Mouse (Mus musculus) E14TG2a.4 (cell line): ENCODE measurements around the gene Btnl9.

ENCODE experiments used
- CTCF ChIP-seq: conservative IDR thresholded peaks from 2 replicates; pipeline ENCODE4 v1.5.1; 2014; ENCODE audit warnings: low read length
- NANOG ChIP-seq: IDR thresholded peaks from 2 replicates; pipeline ENCODE4 v1.6.1; 2014; ENCODE audit warnings: borderline replicate concordance, low read length, mixed read lengths
- POU5F1 ChIP-seq: IDR thresholded peaks from 2 replicates; pipeline ENCODE4 v1.6.1; 2014; ENCODE audit warnings: low read length, borderline replicate concordance

DNA sequence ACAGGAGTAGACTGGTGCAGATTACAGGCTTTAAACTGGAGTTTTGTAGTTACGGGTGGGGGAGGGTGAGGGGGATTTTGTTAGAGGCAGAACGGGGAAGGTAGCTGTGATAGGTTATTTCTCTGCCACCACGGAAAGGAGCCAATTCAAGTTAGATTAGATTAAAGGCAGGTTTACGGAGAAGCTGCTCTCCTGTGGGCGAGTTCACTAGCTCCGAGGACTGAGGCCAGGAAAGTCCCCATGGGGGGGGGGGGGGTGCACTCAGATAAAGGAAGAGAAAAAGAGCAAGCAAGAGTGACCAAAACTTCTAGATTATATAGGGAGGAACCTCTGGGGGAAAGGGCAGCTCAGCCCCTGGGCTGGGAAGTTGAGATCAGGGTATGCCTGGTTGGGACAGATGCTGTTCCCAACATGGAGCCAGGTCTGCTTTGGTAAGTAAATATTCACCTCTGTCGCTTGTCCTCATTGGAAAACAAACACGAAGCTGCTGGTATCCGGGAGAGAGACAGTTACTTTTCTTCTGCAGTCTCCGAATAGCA, 15.6 kb upstream of the Btnl9 start:
- TF ChIP-seq CTCF = no peak
- no peak for TF ChIP-seq POU5F1
- TF ChIP-seq NANOG = no peak
